ENCODE assay signal across 8 mouse cellular contexts in the genomic region with DNA sequence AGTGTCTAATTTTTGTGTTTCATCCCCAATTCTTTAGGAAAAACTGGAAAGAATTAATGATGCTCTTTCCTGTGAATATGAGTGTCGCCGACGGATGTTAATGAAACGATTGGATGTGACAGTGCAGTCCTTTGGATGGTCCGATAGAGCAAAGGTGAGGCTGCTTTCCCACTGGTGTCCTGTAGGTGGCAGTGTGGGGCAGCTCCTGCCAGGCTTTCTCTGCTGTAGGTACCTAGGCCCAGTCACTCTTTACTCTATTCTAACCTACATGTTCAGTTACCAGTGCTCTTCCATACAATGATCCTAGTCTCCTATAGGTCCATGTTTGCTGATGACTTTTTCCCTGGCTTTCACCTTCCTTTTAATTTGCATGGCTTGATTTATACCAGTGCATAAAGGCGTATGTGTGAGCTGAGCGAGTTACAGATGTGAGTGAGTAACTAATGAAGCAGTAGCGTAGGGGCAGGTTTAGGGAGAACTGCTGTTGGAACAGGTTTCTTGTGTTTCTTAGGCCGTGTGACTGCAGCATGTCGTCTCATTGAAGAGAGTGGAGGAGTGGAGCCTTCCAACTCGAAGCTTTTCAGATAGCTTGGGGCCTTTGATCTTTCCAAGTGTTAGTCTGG. TPM values are rescaled to one million over a fixed set of nuclear protein-coding genes. Genes with fewer than 3 reads are reported as not detected.
DNase-seq lines count a peak whose midpoint lies in the region; ATAC-seq lines count a peak whose summit lies in the region.

No protein-coding gene starts in this region.

- no peaks in the 10 kb centered on the region for H3K27me3 ChIP-seq in forebrain, embryonic 15.5 days
- no peaks in the 10 kb centered on the region for H3K27me3 ChIP-seq in hindbrain, embryonic 14.5 days (ENCODE audit: control insufficient read depth, insufficient read depth, low read length)

- no peak overlapping the region for H3K9ac ChIP-seq in forebrain, embryonic 15.5 days (replicated peaks)
- no peak overlapping the region for H3K9ac ChIP-seq in hindbrain, embryonic 14.5 days

- no peaks in the 10 kb centered on the region for H3K4me1 ChIP-seq in forebrain, embryonic 15.5 days
- H3K4me1 ChIP-seq in hindbrain, embryonic 14.5 days (replicated peaks; ENCODE audit: control insufficient read depth, insufficient read depth, low read length), result no peaks in the 10 kb centered on the region

- H3K27ac ChIP-seq in forebrain, embryonic 15.5 days (replicated peaks), result no peak overlapping the region
- no peak overlapping the region for H3K27ac ChIP-seq in hindbrain, embryonic 14.5 days

- H3K36me3 ChIP-seq in forebrain, embryonic 15.5 days, result peaks cover 48% of the 10 kb centered on the region
- H3K36me3 ChIP-seq in hindbrain, embryonic 14.5 days (replicated peaks; ENCODE audit: control insufficient read depth, insufficient read depth), result peaks cover 65% of the 10 kb centered on the region

- H3K4me3 ChIP-seq in forebrain, embryonic 15.5 days, result no peak overlapping the region
- no peak overlapping the region for H3K4me3 ChIP-seq in hindbrain, embryonic 14.5 days (replicated peaks; ENCODE audit: low read length)

- no peaks in the 10 kb centered on the region for H3K9me3 ChIP-seq in forebrain, embryonic 15.5 days
- H3K9me3 ChIP-seq in hindbrain, embryonic 14.5 days (ENCODE audit: control insufficient read depth, low read length), result no peaks in the 10 kb centered on the region

- peak; percentile 46 for DNase-seq in R1 (ENCODE audit: low read depth, low spot score)
- peak; percentile 43 for DNase-seq in cerebellum, adult 11-12 months
- peak; percentile 73 for DNase-seq in hindbrain, embryonic 14.5 days (ENCODE audit: low spot score)
- peak; percentile 51 to 78 for DNase-seq in layer of hippocampus, postnatal 25 days (ENCODE audit: extremely low spot score in 1 of 2, low spot score in 1 of 2)
- peak; percentile 38 for DNase-seq in right cerebral cortex, postnatal 14 days
- DNase-seq in urinary bladder, postnatal 36 days (ENCODE audit: low spot score in 2 of 2), result peak; percentile 35 to 59

- ATAC-seq in forebrain, embryonic 15.5 days (replicated peaks), result peak; percentile 70
- peak; percentile 57; the same call in 1 of the 2 replicates for ATAC-seq in hindbrain, embryonic 14.5 days (ENCODE audit: low FRiP score)
- peak; percentile 98 for ATAC-seq in megakaryocyte progenitor cell, adult 5-6 weeks (replicated peaks; ENCODE audit: poor library complexity)

- H3K4me2 ChIP-seq in forebrain, embryonic 15.5 days (replicated peaks), result no peak overlapping the region
- H3K4me2 ChIP-seq in hindbrain, embryonic 14.5 days (replicated peaks), result no peak overlapping the region

- WGBS in forebrain, embryonic 15.5 days, result 74% methylated on average over 11 of the region's 11 CpGs
- 74% methylated on average over 11 of the region's 11 CpGs for WGBS in hindbrain, embryonic 14.5 days

RNA-seq across cellular contexts. Expression of gene Fam98b, which starts 14.4 kb away (rescaled TPM):
- 14.6 and 16.4 TPM in 2 replicates for polyA plus RNA-seq in forebrain, embryonic 15.5 days (2015; fragmentation: Nextera tagmentation; extraction: Ambion mirVana)
- polyA plus RNA-seq in hindbrain, embryonic 14.5 days (2014; fragmentation: Nextera tagmentation; extraction: Ambion mirVana), result 7.9 and 8.8 TPM in 2 replicates
- 10 to 100 TPM; 44.2 to 49.7 TPM for total RNA-seq in layer of hippocampus, postnatal 25 days (2021)
- total RNA-seq in megakaryocyte progenitor cell, adult 5-6 weeks (2015), result 40.8 and 43.5 TPM in 2 replicates
- 15.8 and 19.1 TPM in 2 replicates for total RNA-seq in megakaryocyte progenitor cell, adult 5-6 weeks (2017)
